Mouse (Mus musculus) liver, postnatal 0 days (tissue): ENCODE data around the gene Nom1. TPM values are rescaled to one million over a fixed set of nuclear protein-coding genes. Genes with fewer than 3 reads are reported as not detected.

ENCODE experiments used
- ATAC-seq: fragments of 200-750 bp; cut with Nextera tagmentation; 2 replicates; pipeline ENCODE4 v1.8.0; 2017; ENCODE audit warnings: mild to moderate bottlenecking, moderate library complexity
- DNase-seq: peaks from one replicate; pipeline ENCODE4 v3.0.0-alpha.2; 2016
- H3K27ac ChIP-seq: fragments of 300-500 bp; sonication (generic); 2 replicates; pipeline ENCODE4 v1.5.1; 2014; ENCODE audit warnings: antibody characterized with exemption, moderate library complexity, mild to moderate bottlenecking, low read depth
- H3K27me3 ChIP-seq: fragments of 300-500 bp; sonication (generic); 2 replicates; pipeline ENCODE4 v1.6.1; 2014; ENCODE audit warnings: low read length, control low read depth, mixed read lengths; ENCODE audit not compliant: insufficient read depth
- H3K36me3 ChIP-seq: fragments of 300-500 bp; sonication (generic); replicated peaks from 2 replicates; pipeline ENCODE4 v1.6.1; 2014; ENCODE audit warnings: mild to moderate bottlenecking, control low read depth, low read length, moderate library complexity, mixed read lengths; ENCODE audit not compliant: insufficient read depth
- H3K4me1 ChIP-seq: fragments of 300-500 bp; sonication (generic); 2 replicates; pipeline ENCODE4 v1.6.1; 2014; ENCODE audit warnings: antibody characterized with exemption, mild to moderate bottlenecking, control low read depth; ENCODE audit not compliant: insufficient read depth
- H3K4me2 ChIP-seq: fragments of 300-500 bp; sonication (generic); 2 replicates; pipeline ENCODE4 v1.6.1; 2014; ENCODE audit warnings: low read depth, mild to moderate bottlenecking, low read length, moderate library complexity, mixed read lengths
- H3K4me3 ChIP-seq: fragments of 300-500 bp; sonication (generic); 2 replicates; pipeline ENCODE4 v1.5.1; 2014; ENCODE audit warnings: low read depth, low read length
- H3K9ac ChIP-seq: fragments of 300-500 bp; sonication (generic); replicated peaks from 2 replicates; pipeline ENCODE4 v1.6.1; 2014; ENCODE audit warnings: mild to moderate bottlenecking, moderate library complexity
- H3K9me3 ChIP-seq: fragments of 300-500 bp; sonication (generic); 2 replicates; pipeline ENCODE4 v1.6.1; 2016; ENCODE audit warnings: mild to moderate bottlenecking, control low read depth, low read length, mixed read lengths
- CTCF ChIP-seq: sonication (generic); IDR thresholded peaks from 2 replicates; pipeline ENCODE4 v1.5.1; 2016; ENCODE audit warnings: antibody characterized with exemption, low read depth
- EP300 ChIP-seq: IDR thresholded peaks from 2 replicates; pipeline ENCODE4 v1.6.1; 2016; ENCODE audit warnings: antibody characterized with exemption, low read depth, mild to moderate bottlenecking
- WGBS: fragments of 180-500 bp; shearing (Covaris S2); extraction: QIAGEN DNeasy Blood & Tissue Kit; methylation state at CpG from one replicate; pipeline ENCODE4 v1.1.7; 2014; ENCODE audit not compliant: insufficient replicate concordance; 5-methylcytosine and 5-hydroxymethylcytosine counted together
- polyA plus RNA-seq: library from polyadenylated mRNA; unstranded; fragments of >200 nt; fragmentation: Nextera tagmentation; extraction: Ambion mirVana; gene quantifications from 2 replicates; pipeline ENCODE4 v1.2.1, GENCODE M21; 2015

Gene Nom1
- polyA plus RNA-seq, 1 experiment from 2014 or later, result 13.2 TPM

GRCm38 (mm10) chr5:29483801-29484200 is 49.3 kb downstream of the Nom1 start:
- Histone ChIP-seq H3K36me3 (no peaks in the 10 kb centered on the region), H3K27ac (no peak overlapping the region), H3K27me3 (peaks cover 93% of the 10 kb centered on the region), H3K4me2 (no peak overlapping the region), H3K9me3 (no peaks in the 10 kb centered on the region), H3K4me1 (peaks cover 2% of the 10 kb centered on the region; the same call in 1 of the 2 replicates), H3K9ac (no peak overlapping the region), H3K4me3 (no peak overlapping the region)
- ATAC-seq, result no peak
- WGBS, result 6% methylated on average over 4 of the region's 4 CpGs
- TF ChIP-seq EP300 (no peak), CTCF (no peak)
- no peak for DNase-seq

GRCm38 (mm10) chr5:29484965-29485940 is 50.8 kb downstream of the Nom1 start:
- TF ChIP-seq EP300, result no peak
- TF ChIP-seq CTCF, result no peak
- 4% methylated on average over 38 of the region's 38 CpGs for WGBS
- H3K9ac ChIP-seq, result no peak overlapping the region
- no peak overlapping the region for H3K4me3 ChIP-seq
- peaks cover 89% of the 10 kb centered on the region for H3K27me3 ChIP-seq
- no peak for ATAC-seq
- H3K36me3 ChIP-seq, result no peaks in the 10 kb centered on the region
- H3K4me1 ChIP-seq, result 0 out of 2 replicates have a peak, but pooled peaks cover 2% of the 10 kb centered on the region
- no peaks in the 10 kb centered on the region for H3K9me3 ChIP-seq
- H3K4me2 ChIP-seq, result no peak overlapping the region
- DNase-seq, result no peak
- H3K27ac ChIP-seq, result no peak overlapping the region

- 5% methylated on average over 10 of the region's 10 CpGs for WGBS
- H3K4me3 ChIP-seq, result no peak overlapping the region
- TF ChIP-seq CTCF (no peak), EP300 (no peak)
- no peak for DNase-seq
- H3K9ac ChIP-seq, result no peak overlapping the region
- H3K4me1 ChIP-seq, result 0 out of 2 replicates have a peak, but pooled peaks cover 2% of the 10 kb centered on the region
- ATAC-seq, result no peak
- no peak overlapping the region for H3K27ac ChIP-seq
- H3K9me3 ChIP-seq, result no peaks in the 10 kb centered on the region
- H3K4me2 ChIP-seq, result no peak overlapping the region
- peaks cover 83% of the 10 kb centered on the region for H3K27me3 ChIP-seq
- H3K36me3 ChIP-seq, result no peaks in the 10 kb centered on the region
Observed at GRCm38 (mm10) chr5:29485941-29486320, 51.5 kb downstream of the Nom1 start.

- TF ChIP-seq CTCF, result no peak
- no peak for TF ChIP-seq EP300
- H3K9me3 ChIP-seq, result no peaks in the 10 kb centered on the region
- 0 out of 2 replicates have a peak, but pooled peaks cover 2% of the 10 kb centered on the region for H3K4me1 ChIP-seq
- ATAC-seq (no peak), DNase-seq (no peak)
- H3K9ac ChIP-seq, result no peak overlapping the region
- H3K4me3 ChIP-seq, result no peak overlapping the region
- H3K27me3 ChIP-seq, result peaks cover 72% of the 10 kb centered on the region
- no peak overlapping the region for H3K27ac ChIP-seq
- no peaks in the 10 kb centered on the region for H3K36me3 ChIP-seq
- no peak overlapping the region for H3K4me2 ChIP-seq
- WGBS, result 32% methylated on average over 13 of the region's 13 CpGs
Observed at GRCm38 (mm10) chr5:29487321-29487720, 52.9 kb downstream of the Nom1 start.

GRCm38 (mm10) chr5:29507013-29507412 is 72.5 kb downstream of the Nom1 start:
- ATAC-seq (no peak), DNase-seq (no peak)
- H3K4me3 ChIP-seq, result no peak overlapping the region
- H3K36me3 ChIP-seq, result no peaks in the 10 kb centered on the region
- H3K27ac ChIP-seq, result no peak overlapping the region
- no peaks in the 10 kb centered on the region for H3K9me3 ChIP-seq
- WGBS, result 36% methylated on average over 3 of the region's 3 CpGs
- H3K4me2 ChIP-seq, result no peak overlapping the region
- no peaks in the 10 kb centered on the region for H3K4me1 ChIP-seq
- TF ChIP-seq EP300, result no peak
- TF ChIP-seq CTCF, result no peak
- H3K27me3 ChIP-seq, result no peaks in the 10 kb centered on the region
- no peak overlapping the region for H3K9ac ChIP-seq

Other genes with a start within 250 kb of the Nom1 start
- gene Rnf32, start 238.7 kb upstream of the Nom1 start, polyA plus RNA-seq, result 0.06 and 0.13 TPM in 2 replicates
- gene Lmbr1, start 56.3 kb upstream of the Nom1 start, polyA plus RNA-seq, result 2.5 and 3.1 TPM in 2 replicates
- gene Mnx1, start 43.8 kb downstream of the Nom1 start, polyA plus RNA-seq, result not detected in 2 replicates
- 6.8 and 8.0 TPM in 2 replicates for gene Ube3c, start 134.6 kb downstream of the Nom1 start, polyA plus RNA-seq